8 mouse cellular contexts compared by ENCODE assay signal in the genomic region with DNA sequence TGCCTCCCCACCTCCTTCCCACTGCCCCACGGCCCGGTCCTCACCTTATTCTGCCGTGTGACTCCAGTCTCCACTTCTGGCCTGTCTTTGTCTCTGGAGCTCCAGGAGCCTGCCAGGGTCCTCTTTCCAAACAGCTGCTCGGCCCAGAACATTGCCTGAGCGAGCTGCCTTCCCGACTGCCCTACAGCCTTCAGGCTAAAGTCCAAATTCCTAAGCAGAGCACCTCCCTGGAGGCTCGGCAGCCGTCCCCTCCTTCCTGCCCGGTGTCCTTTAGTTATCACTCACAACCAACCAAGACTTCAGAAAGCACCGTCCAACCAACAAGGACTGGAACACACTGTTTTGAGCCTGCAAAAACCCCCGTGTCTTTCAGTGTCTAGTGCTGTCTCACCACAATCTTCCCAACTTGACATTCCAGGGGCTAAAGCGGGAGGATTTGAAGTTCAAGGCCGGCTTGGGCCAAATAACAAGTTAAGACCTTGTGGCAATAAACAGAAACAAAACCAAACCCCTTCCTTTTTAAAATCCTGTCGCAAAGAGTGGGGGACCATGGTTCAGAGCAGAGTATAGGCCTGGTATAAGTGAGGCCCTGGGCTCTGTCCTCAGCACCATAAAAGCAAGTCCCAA. TPM values are rescaled to one million over a fixed set of nuclear protein-coding genes. Genes with fewer than 3 reads are reported as not detected.
DNase-seq lines count a peak whose midpoint lies in the region; ATAC-seq and TF ChIP-seq lines count a peak whose summit lies in the region.

A gene (minus strand): TSS at position 164 of the 627 bp plus-strand sequence.

- H3K4me3 ChIP-seq in hindbrain, embryonic 12.5 days = no peak within 1 kb of the TSS
- no peak within 1 kb of the TSS for H3K4me3 ChIP-seq in hindbrain, embryonic 10.5 days
- H3K4me3 ChIP-seq in heart, embryonic 10.5 days = no peak within 1 kb of the TSS
- no peak within 1 kb of the TSS for H3K4me3 ChIP-seq in midbrain, postnatal 0 days (ENCODE audit: low read depth, low read length)

- DNase-seq in hindbrain, embryonic 10.5 days (ENCODE audit: low spot score) = no peak
- peak; percentile 79 for DNase-seq in adrenal gland, adult 2 months
- no peak for DNase-seq in heart, embryonic 10.5 days (ENCODE audit: low spot score)
- peak; percentile 69 for DNase-seq in kidney, postnatal 10 days
- DNase-seq in midbrain, postnatal 0 days (ENCODE audit: low spot score) = no peak
- no peak for DNase-seq in spleen, postnatal 14 days (ENCODE audit: low spot score in 2 of 2)
- no peak for DNase-seq in embryo, embryonic 11 days

- no peaks in the 10 kb centered on the region for H3K9me3 ChIP-seq in hindbrain, embryonic 12.5 days (replicated peaks)
- no peaks in the 10 kb centered on the region for H3K9me3 ChIP-seq in hindbrain, embryonic 10.5 days
- H3K9me3 ChIP-seq in heart, embryonic 10.5 days = no peaks in the 10 kb centered on the region
- no peaks in the 10 kb centered on the region for H3K9me3 ChIP-seq in midbrain, postnatal 0 days (ENCODE audit: low read length)

- no peaks in the 10 kb centered on the region for H3K27me3 ChIP-seq in hindbrain, embryonic 12.5 days
- no peaks in the 10 kb centered on the region for H3K27me3 ChIP-seq in hindbrain, embryonic 10.5 days (ENCODE audit: insufficient read depth, poor library complexity, severe bottlenecking)
- no peaks in the 10 kb centered on the region for H3K27me3 ChIP-seq in heart, embryonic 10.5 days (ENCODE audit: insufficient read depth, poor library complexity, severe bottlenecking)
- no peaks in the 10 kb centered on the region for H3K27me3 ChIP-seq in midbrain, postnatal 0 days (ENCODE audit: insufficient read depth, low read length)

- no peak within 1 kb of the TSS for H3K9ac ChIP-seq in hindbrain, embryonic 12.5 days
- no peak within 1 kb of the TSS for H3K9ac ChIP-seq in midbrain, postnatal 0 days (replicated peaks; ENCODE audit: low read length, poor library complexity, severe bottlenecking)

- no peak within 1 kb of the TSS for H3K27ac ChIP-seq in hindbrain, embryonic 12.5 days
- H3K27ac ChIP-seq in hindbrain, embryonic 10.5 days = no peak within 1 kb of the TSS; the same call in 1 of the 2 replicates
- no peak within 1 kb of the TSS for H3K27ac ChIP-seq in heart, embryonic 10.5 days
- no peak within 1 kb of the TSS for H3K27ac ChIP-seq in midbrain, postnatal 0 days (ENCODE audit: low read depth, low read length)

- H3K4me2 ChIP-seq in hindbrain, embryonic 12.5 days (replicated peaks) = no peak within 1 kb of the TSS
- H3K4me2 ChIP-seq in midbrain, postnatal 0 days (ENCODE audit: low read depth, low read length, poor library complexity, severe bottlenecking) = no peak within 1 kb of the TSS

- ATAC-seq in hindbrain, embryonic 12.5 days (ENCODE audit: low FRiP score) = no peak
- no peak for ATAC-seq in midbrain, postnatal 0 days (ENCODE audit: low FRiP score)

- no peak for TF ChIP-seq CTCF in midbrain, postnatal 0 days (IDR thresholded peaks at IDR 0.05)

- H3K4me1 ChIP-seq in hindbrain, embryonic 12.5 days = peaks cover 3% of the 10 kb centered on the region; the same call in 1 of the 2 replicates
- H3K4me1 ChIP-seq in hindbrain, embryonic 10.5 days (replicated peaks) = 0 out of 2 replicates have a peak, but pooled peaks cover 12% of the 10 kb centered on the region
- peaks cover 17% of the 10 kb centered on the region for H3K4me1 ChIP-seq in heart, embryonic 10.5 days
- no peaks in the 10 kb centered on the region for H3K4me1 ChIP-seq in midbrain, postnatal 0 days (ENCODE audit: insufficient read depth, low read length)

- H3K36me3 ChIP-seq in hindbrain, embryonic 12.5 days = no peaks in the 10 kb centered on the region
- H3K36me3 ChIP-seq in hindbrain, embryonic 10.5 days = no peaks in the 10 kb centered on the region
- H3K36me3 ChIP-seq in heart, embryonic 10.5 days = no peaks in the 10 kb centered on the region
- no peaks in the 10 kb centered on the region for H3K36me3 ChIP-seq in midbrain, postnatal 0 days (ENCODE audit: insufficient read depth, low read length)

- 68% methylated on average over 14 of the region's 14 CpGs for WGBS in hindbrain, embryonic 12.5 days
- WGBS in hindbrain, embryonic 10.5 days = 67% methylated on average over 14 of the region's 14 CpGs
- WGBS in heart, embryonic 10.5 days = 52% methylated on average over 14 of the region's 14 CpGs
- 72% methylated on average over 14 of the region's 14 CpGs for WGBS in midbrain, postnatal 0 days

RNA-seq across cellular contexts. Expression of the gene that starts here (rescaled TPM):
- 17.4 and 21.2 TPM in 2 replicates for polyA plus RNA-seq in hindbrain, embryonic 12.5 days (2016; fragmentation: Nextera tagmentation; extraction: Ambion mirVana)
- 6.5 and 9.1 TPM in 2 replicates for polyA plus RNA-seq in hindbrain, embryonic 10.5 days (2016; fragmentation: Nextera tagmentation; extraction: Ambion mirVana)
- total RNA-seq in adrenal gland, adult 2 months (2021) = 100 to 1,000 TPM; 134 to 144 TPM
- 268 and 330 TPM in 2 replicates for polyA plus RNA-seq in adrenal gland, adult 2 months (2012; rRNA removed)
- polyA plus RNA-seq in heart, embryonic 10.5 days (2016; fragmentation: Nextera tagmentation; extraction: Ambion mirVana) = 13.9 and 15.3 TPM in 2 replicates
- 57.0 and 60.6 TPM in 2 replicates for total RNA-seq in midbrain, postnatal 0 days (2014; rRNA removed)
- 37.3 and 38.9 TPM in 2 replicates for polyA plus RNA-seq in midbrain, postnatal 0 days (2015; fragmentation: Nextera tagmentation; extraction: Ambion mirVana)

Comparison
In these comparisons a context has a peak if more than half of its experiments do, and no peak if none do; other contexts are left out.
1. DNase-seq: peak in adrenal gland, adult 2 months (single experiment) and kidney, postnatal 10 days (single experiment); none in hindbrain, embryonic 10.5 days (single experiment), heart, embryonic 10.5 days (single experiment), midbrain, postnatal 0 days (single experiment), spleen, postnatal 14 days (0 of 2) and embryo, embryonic 11 days (single experiment).